Mouse (Mus musculus) spleen, embryonic (tissue): ENCODE measurements at regions not wholly inside any gene's neighbourhood (a gene's known extent, or its start where the extent isn't known, plus 50 kb on each side); places are given as distances from the start of the nearest gene placed in this dataset.

Experiments
- CTCF ChIA-PET: fragments of 350-600 bp; sonication (Branson Sonifier 250); formaldehyde crosslinking; loops from one replicate; lab custom pipeline; 2022; lab: Charles Lee

DNA sequence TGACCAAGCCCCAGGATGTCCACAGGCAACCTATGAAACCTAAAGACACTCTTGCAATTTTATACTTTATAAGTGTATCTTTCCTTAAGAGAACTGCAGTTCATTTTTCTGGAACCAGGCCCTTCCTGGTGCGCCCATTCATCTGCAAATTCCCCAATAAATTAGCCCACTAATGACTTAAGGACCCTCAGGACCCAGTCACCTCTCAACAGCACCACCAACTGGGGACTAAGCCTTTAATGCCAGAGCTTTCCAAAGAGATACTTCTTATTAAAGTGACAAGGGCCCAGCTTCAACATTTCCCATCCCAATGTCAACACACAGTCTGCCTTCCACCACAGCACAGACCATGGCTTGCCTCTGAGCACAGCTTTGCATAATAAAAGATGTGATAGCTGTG, 237.6 kb upstream of the Pabpc6 start:
- CTCF ChIA-PET: interaction anchor here (0.6 kb wide), 1 partner anchor 246 kb away, joined by 3 read pairs; no protein-coding TSS in a partner anchor

DNA sequence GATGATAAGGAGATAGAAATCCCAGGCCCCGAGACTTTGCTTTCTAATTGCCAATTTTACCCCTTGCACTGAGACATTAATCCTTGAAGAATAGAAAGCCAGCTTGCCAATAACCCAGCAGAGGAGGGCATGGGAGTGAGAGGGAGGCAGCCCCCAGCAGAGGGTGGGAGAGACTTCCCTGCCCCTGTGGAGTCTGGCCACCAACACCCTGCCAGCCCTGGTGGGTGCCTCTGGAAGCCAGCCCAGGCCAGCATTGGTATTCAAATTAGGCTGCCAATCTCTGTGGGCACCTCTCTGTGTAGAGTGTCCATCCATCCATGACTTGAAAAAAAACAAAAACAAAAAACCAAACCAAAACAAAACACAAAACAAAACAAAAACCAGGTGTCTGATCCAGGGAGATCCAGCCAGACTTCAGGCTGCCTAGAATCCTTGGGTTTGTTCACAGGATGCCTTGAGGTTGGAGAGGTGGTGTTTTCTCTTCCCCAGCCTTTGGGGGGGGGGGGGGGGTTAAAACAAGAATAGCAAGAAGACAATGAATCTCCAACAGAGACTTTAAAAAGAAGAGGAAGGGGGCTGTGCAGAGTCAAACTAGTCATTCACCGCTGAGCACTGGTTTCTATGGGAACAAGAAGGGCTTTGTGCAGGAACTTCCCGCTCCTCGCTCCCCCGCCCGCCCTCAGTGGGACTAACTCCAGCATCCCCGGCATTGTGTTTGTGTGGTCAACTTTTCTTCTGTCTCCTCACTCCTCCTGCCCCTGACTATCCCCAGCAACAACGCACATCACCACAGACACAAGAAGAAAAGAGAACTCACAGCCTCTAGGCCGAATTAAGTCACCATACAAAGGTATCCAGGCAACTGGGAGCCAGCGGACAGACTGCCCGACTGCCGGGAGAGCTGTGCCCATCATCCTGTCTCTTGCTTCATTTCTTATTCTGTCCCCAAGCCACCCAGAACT, 236.3 kb upstream of the Pabpc6 start:
- CTCF ChIA-PET: no interaction called here

GRCm38 (mm10) chr17:9904525-9904991, 235.0 kb upstream of the Pabpc6 start:
- CTCF ChIA-PET: no interaction called here

DNA sequence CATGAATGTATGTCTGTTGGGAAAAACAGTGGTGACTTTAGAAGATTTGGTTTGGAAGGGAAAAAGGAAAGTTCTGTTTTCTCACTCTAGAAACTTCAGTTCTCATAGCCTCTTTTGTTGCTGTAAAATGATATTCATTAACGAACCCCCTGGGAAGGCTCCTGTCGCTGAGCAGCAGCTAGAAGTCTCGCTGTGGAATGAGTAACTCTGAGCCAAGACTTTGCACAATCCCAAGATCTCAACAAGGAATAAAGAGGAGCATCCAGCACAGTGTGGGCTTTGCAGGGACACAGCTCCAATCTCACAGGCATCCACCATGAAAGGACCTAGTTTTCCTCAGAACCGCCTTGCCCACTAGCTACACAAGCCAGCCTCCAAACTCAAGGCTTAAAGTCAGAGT, 233.8 kb upstream of the Pabpc6 start:
- CTCF ChIA-PET: no interaction called here

- CTCF ChIA-PET: no interaction called here
Measured at GRCm38 (mm10) chr17:9896964-9897363, 227.4 kb upstream of the Pabpc6 start.

DNA sequence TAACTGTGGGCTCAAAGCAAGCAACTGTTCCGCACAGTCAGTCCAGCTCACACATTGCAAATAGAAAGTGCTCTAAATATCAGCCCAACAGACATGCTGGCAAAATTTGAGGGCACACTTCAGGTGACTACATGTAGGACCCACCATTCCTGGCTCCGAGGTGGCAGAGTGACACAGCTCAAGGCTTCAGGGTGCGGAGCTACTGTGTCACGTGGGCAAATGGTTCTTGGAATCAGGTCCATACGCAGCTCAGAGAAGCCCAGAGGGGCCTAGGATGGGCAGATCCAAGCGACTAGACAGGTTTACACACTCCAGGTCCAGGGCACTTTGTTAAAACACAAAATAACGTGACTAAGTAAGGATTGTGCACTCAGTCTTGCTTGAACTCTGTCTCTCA, 226.2 kb upstream of the Pabpc6 start:
- CTCF ChIA-PET: no interaction called here

GRCm38 (mm10) chr17:9894828-9895685, 225.5 kb upstream of the Pabpc6 start:
- CTCF ChIA-PET: no interaction called here

DNA sequence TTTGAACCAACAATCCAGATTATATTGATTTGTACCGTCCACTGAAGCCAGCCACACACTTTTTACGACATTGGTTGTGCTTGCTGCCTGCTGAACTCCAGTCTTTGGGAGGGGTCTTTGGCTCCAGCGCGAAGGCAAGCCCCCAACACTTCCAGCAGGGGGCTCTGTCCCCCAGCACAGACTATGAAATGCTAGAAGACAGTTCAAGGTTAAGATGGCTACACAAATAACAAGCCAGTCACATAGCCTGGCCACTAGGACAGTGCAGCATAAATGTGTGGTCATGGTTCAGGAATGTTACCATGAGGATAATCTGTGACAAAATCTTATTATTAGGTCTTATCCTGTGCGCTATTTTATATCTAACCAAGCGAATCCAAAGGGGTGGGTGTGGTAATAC, 224.4 kb upstream of the Pabpc6 start:
- CTCF ChIA-PET: interaction anchor here (0.7 kb wide), 1 partner anchor 182 kb away, joined by 3 read pairs; no protein-coding TSS in a partner anchor

GRCm38 (mm10) chr17:9892776-9893175, 223.3 kb upstream of the Pabpc6 start:
- CTCF ChIA-PET: interaction anchor here (0.5 kb wide), 1 partner anchor 412 kb away, joined by 3 read pairs; no protein-coding TSS in a partner anchor

DNA sequence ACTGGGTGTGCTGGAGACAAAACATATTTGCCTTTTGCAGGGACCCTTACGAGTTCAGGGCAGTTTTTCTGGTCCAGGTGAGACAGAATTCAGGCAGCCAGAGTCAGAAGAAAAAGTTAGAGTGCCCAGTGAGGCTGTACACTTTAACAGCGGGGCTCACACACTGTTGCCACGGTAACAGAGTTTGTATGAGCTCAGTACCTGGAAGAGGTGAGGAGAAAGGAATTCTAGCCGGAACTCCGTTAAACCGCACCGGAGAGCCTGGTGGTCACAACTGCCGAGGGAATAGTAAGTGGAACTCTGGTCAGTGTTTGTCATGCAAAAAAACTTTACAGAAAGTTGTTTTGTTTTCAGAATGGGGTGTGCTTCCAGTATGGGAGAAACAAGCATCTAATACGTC, 222.6 kb upstream of the Pabpc6 start:
- CTCF ChIA-PET: no interaction called here

DNA sequence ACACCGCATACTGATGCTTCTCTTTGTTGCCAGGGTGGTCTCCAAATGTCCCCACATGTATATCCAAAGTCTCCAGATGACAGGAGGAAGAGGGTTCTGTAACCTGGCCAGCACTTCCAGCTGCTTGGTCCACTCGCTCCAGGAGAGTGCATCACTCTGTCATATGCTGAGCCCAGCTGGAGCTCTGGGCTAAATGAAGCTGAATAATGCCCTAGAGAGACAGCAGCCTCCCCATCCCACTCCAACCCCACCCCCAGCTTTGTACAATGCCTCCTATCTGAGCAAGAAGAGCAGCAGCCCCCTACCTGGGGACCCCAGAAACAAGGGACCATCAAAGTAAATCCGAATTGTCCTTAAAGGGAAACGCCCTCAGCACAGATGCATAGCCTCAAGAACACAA, 219.0 kb upstream of the Pabpc6 start:
- CTCF ChIA-PET: no interaction called here

DNA sequence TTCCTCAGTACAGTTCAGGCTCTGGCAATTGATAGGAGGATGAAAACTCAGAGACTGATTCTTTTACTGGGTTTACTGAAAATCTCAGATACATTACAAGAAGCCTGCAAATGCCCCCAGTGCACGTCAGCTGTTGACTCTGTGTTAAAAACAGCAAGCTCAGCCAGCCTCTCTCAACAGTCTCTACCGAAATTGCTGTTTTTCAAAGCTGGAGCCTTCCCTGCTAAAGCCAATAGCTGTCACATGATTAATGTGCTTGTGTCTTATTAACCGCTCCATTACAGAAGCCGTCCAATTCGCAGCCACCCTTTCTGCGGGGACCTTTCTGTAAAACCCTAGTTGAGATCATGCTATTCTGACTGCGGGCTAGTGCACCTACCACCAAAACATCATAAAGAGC, 215.6 kb upstream of the Pabpc6 start:
- CTCF ChIA-PET: no interaction called here

DNA sequence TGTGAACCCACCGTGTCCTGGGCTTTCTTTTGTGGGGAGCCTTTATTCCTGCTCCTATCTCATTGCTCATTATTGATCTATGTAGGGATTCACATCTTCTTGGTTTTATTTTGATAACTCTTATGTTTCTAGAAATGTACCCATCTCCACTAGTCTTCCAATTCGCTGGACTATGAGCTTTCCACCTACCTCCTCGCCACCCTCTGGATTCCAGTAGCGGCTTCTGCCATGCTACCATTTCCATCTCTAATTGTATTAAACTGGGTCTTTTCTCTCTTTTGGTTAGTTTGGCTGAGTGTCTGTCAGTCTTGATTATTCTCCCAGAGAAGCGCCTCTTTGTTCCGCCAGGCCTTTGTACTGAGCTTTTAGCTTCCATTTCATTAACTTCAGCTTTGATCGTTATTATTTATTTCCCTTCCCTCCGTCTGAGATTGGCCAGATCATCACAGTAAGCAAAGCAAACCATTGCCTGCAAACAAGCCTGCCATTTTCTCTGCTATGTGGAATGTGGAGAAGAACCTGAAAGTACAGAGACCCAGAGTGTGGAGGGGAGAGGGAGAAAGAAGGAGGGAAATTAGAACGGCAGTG, 213.2 kb upstream of the Pabpc6 start:
- CTCF ChIA-PET: no interaction called here

GRCm38 (mm10) chr17:9879556-9880206, 210.2 kb upstream of the Pabpc6 start:
- CTCF ChIA-PET: no interaction called here

DNA sequence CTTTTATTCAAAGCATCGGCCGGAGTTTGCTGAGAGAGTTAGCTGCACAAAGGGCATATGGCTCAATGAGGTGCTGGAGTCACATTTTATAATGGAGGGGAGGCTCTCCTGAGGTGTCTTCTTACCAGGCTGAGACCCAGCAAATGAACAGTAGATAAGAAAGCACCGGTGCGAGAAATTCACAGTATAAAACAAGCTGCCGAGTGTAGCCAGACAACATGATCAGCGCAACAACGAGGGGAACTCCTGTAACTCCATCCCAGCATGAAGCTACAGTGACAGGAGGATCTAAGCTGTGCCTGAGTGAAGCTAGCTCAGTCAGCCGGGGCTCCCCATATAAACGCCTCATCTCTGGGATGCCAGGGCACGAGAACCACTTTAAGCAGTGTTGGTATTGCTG, 204.2 kb upstream of the Pabpc6 start:
- CTCF ChIA-PET: no interaction called here

- CTCF ChIA-PET: no interaction called here
Measured at GRCm38 (mm10) chr17:9870237-9870636, 200.7 kb upstream of the Pabpc6 start.

DNA sequence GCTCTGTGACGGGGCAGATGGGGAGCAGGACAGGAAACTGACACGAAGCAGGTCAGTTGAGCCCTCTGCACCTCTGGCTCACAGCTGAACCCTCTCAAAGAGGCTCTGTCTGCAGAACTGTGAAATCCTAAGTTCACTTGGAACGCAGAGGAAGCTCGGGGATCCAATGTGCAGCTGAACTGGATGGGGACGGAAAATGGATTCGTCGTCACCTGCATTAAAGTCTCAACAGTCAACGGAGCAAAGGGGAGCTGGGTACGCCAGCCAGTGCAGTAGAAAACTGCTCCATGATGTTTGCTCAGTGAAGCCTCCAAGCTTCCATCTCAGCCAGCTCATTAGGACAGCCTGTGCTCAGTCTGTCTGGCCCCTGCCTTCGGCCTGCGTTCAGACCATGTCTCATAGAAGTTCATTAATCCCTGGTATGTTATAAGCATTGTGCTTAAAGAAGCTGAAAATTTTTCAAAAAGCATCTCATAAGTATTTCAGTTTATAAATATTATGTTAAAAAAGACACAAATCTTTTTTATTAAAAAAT, 199.3 kb upstream of the Pabpc6 start:
- CTCF ChIA-PET: no interaction called here

DNA sequence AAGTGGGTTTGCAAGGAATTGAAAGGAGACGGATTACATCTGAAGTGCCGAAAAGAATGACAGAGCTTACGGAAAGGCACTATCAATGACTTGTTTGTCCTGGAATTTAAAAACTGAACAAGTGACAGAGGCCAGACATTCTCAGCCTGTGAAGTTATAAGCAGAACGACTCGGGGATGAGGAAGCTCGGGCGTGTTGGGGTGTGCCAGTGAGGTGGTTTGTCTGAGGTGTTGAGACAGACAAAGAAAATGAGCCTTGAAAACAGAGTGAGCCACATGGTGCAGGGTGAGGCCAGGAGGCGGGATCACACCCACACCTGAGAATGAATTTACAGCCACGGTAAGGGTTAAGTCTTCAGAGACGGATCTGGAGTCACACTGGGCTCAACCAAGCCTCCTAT, 194.7 kb upstream of the Pabpc6 start:
- CTCF ChIA-PET: no interaction called here

GRCm38 (mm10) chr17:9861923-9862854, 192.7 kb upstream of the Pabpc6 start:
- CTCF ChIA-PET: no interaction called here

GRCm38 (mm10) chr17:9861346-9861745, 191.8 kb upstream of the Pabpc6 start:
- CTCF ChIA-PET: no interaction called here
